Mouse (Mus musculus): ENCODE measurements around the gene Drc7.

- TF ChIP-seq POLR2A (IDR thresholded peaks at IDR 0.05; ENCODE audit: low read depth, low read length) = no peak
- no peak for TF ChIP-seq CTCF (IDR thresholded peaks at IDR 0.05; ENCODE audit: extremely low read depth, insufficient read depth, insufficient read length, insufficient replicate concordance)
These were observed 38.7 kb downstream of the Drc7 start for GRCm38 (mm10) chr8:95093574-95093973.
